Mouse (Mus musculus): Measurements from ENCODE around the gene Slc41a1.

DNA sequence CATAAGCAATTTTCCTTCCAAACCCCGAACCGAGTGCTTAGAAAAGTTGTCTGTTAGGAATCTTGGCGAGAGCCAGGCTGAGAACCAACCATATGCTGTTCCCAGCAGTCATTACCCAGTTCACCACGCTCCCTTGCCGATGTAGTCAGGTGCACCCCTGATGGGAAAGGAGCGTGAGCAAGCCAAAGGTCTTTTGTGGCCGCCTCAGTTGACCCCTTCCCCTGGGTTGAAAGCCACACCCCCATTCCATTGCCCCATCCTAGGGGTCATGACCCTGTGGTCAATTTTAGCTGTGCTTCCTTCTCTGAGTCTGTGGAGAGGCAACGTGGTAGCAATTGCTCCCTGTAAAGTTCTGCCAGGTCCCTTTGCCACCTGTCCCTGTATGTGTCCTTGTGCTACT lies 17.6 kb downstream of the Slc41a1 start:
- TF ChIP-seq MYOD1 (IDR thresholded peaks at IDR 0.05; ENCODE audit: control insufficient read depth in 1 of 3, insufficient read length in 2 of 3, low read depth in 2 of 3) (peak in 2 of 3 experiments; percentile 10 to 53), POLR2AphosphoS2 (IDR thresholded peaks at IDR 0.05; ENCODE audit: insufficient read length, low read depth) (no peak), MYOG (IDR thresholded peaks at IDR 0.05; ENCODE audit: control insufficient read depth in 1 of 3, insufficient read depth in 1 of 3, insufficient read length in 2 of 3, low read depth in 2 of 3) (no peak)

Measured in myocyte (in vitro differentiated cells).